Mouse (Mus musculus): Measurements from ENCODE around the gene Acss3.

GRCm38 (mm10) chr10:107042656-107043055 lies 80.8 kb downstream of the Acss3 start:
- TF ChIP-seq GATA1 (IDR thresholded peaks at IDR 0.05; ENCODE audit: borderline replicate concordance, low read length) (no peak), FLI1 (IDR thresholded peaks at IDR 0.05; ENCODE audit: low read length) (no peak)

Data from megakaryocyte, embryonic 14.5 days (primary cell).